Comparison of ENCODE assay signal across 13 mouse cellular contexts in the genomic region with DNA sequence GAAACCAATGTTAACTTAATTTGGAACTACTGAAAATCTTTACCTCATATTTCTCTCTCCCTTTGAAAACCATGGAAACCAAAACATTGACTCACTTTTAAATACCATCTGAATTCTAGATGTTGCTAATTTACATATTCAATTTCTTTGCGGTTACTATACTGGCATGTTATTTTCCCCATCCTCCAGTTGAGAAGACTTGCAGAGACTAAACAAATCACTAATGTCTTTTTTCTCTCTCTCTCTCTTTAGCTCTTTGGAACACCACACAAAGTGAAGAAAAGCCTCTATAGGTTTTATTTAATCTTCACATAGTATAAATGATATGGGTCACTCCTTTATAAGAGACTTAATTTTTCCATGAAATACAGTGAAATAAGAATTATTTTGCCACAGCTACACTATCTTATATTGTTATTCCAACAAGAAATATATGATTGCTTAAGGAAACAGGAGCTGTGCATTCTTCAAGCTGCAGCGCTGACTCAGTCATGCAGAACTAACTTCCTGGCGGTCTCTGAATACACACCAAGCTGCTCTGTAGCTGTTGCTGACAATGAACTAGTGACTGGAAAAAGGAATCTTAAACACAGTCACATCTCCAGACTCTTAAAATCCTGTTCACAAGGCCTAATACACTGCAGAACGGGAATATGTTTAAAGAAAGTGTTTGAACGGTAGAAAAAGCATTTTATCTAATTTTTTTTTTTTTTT.
DNase-seq lines count a peak whose midpoint lies in the region; ATAC-seq lines count a peak whose summit lies in the region.
"Had no signal": no experiment of that assay in that cellular context is flagged by ENCODE, and none has a peak within 500 bp of the region (broad histone marks: within the 10 kb centered on the region; RNA-seq: fewer than 3 reads in every experiment).

No protein-coding gene starts in this region.

- peak; percentile 14 for DNase-seq in R1 (ENCODE audit: low read depth, low spot score)
- DNase-seq in brain, embryonic 18.5 days (ENCODE audit: low read depth, low spot score): peak; percentile 51
- DNase-seq in frontal cortex, postnatal 10 days (ENCODE audit: low spot score in 2 of 2): peak; percentile 6 to 14
- no peak for DNase-seq in natural killer cell, adult 2 months (ENCODE audit: low spot score in 2 of 2)
- no peak for DNase-seq in left cerebral cortex, adult 11 months (ENCODE audit: low spot score)
- DNase-seq: adrenal gland, postnatal 10 days; gastrocnemius, postnatal 10 days; layer of hippocampus, adult 9-11 months; thymus, adult 18-20 months had no signal

- H3K9ac ChIP-seq in midbrain, embryonic 15.5 days: no peak overlapping the region
- no peak overlapping the region for H3K9ac ChIP-seq in heart, embryonic 11.5 days (ENCODE audit: low read depth, low read length)
- H3K9ac ChIP-seq: liver, embryonic 12.5 days had no signal

- H3K4me3 ChIP-seq in midbrain, embryonic 15.5 days: no peak overlapping the region
- no peak overlapping the region for H3K4me3 ChIP-seq in heart, embryonic 11.5 days (ENCODE audit: low read depth, low read length)
- H3K4me3 ChIP-seq: liver, embryonic 12.5 days had no signal

- H3K4me1 ChIP-seq in midbrain, embryonic 15.5 days: no peaks in the 10 kb centered on the region
- no peaks in the 10 kb centered on the region for H3K4me1 ChIP-seq in heart, embryonic 11.5 days (ENCODE audit: control insufficient read depth, insufficient read depth, low read length)
- H3K4me1 ChIP-seq: liver, embryonic 12.5 days had no signal

- no peak overlapping the region for H3K4me2 ChIP-seq in midbrain, embryonic 15.5 days
- H3K4me2 ChIP-seq in heart, embryonic 11.5 days: no peak overlapping the region
- H3K4me2 ChIP-seq: liver, embryonic 12.5 days had no signal

- WGBS in midbrain, embryonic 15.5 days: 12% methylated on average over 5 of the region's 5 CpGs
- WGBS in heart, embryonic 11.5 days (ENCODE audit: insufficient replicate concordance): 75% methylated on average over 5 of the region's 5 CpGs

- H3K9me3 ChIP-seq in midbrain, embryonic 15.5 days: no peaks in the 10 kb centered on the region
- H3K9me3 ChIP-seq in heart, embryonic 11.5 days (replicated peaks; ENCODE audit: control insufficient read depth, low read length): no peaks in the 10 kb centered on the region
- H3K9me3 ChIP-seq: liver, embryonic 12.5 days had no signal

- no peaks in the 10 kb centered on the region for H3K27me3 ChIP-seq in midbrain, embryonic 15.5 days (replicated peaks)
- no peaks in the 10 kb centered on the region for H3K27me3 ChIP-seq in heart, embryonic 11.5 days (ENCODE audit: control insufficient read depth, insufficient read depth, low read length)
- H3K27me3 ChIP-seq: liver, embryonic 12.5 days had no signal

- peak; percentile 91 for ATAC-seq in midbrain, embryonic 15.5 days (replicated peaks)
- no peak for ATAC-seq in heart, embryonic 11.5 days (replicated peaks; ENCODE audit: insufficient number of reproducible peaks, low FRiP score, low TSS enrichment)
- ATAC-seq: liver, embryonic 12.5 days had no signal

- no peaks in the 10 kb centered on the region for H3K36me3 ChIP-seq in midbrain, embryonic 15.5 days (replicated peaks)
- no peaks in the 10 kb centered on the region for H3K36me3 ChIP-seq in heart, embryonic 11.5 days (ENCODE audit: control insufficient read depth, insufficient read depth, low read length)
- H3K36me3 ChIP-seq: G1E; liver, embryonic 12.5 days had no signal

- no peak overlapping the region for H3K27ac ChIP-seq in midbrain, embryonic 15.5 days
- H3K27ac ChIP-seq in heart, embryonic 11.5 days (ENCODE audit: low read depth, low read length): no peak overlapping the region
- H3K27ac ChIP-seq: liver, embryonic 12.5 days had no signal

Comparison
In these comparisons a context has a peak if more than half of its experiments do, and no peak if none do; other contexts are left out.
1. DNase-seq: peak in R1 (single experiment), brain, embryonic 18.5 days (single experiment) and frontal cortex, postnatal 10 days (2 of 2); none in natural killer cell, adult 2 months (0 of 2) and left cerebral cortex, adult 11 months (single experiment).